8 mouse cellular contexts compared by ENCODE assay signal in genomic region chr1:135752737-135753348, GRCm38 (mm10). TPM values are rescaled to one million over a fixed set of nuclear protein-coding genes. Genes with fewer than 3 reads are reported as not detected.
A peak's percentile ranks its signal among the peaks of the same experiment; 100 is the strongest.
DNase-seq lines count a peak whose midpoint lies in the region; ATAC-seq lines count a peak whose summit lies in the region.

No protein-coding gene starts in this region.

- peak; percentile 94 for DNase-seq in MN1 (ENCODE audit: low spot score)
- peak; percentile 70 for DNase-seq in cerebellum, adult 8-10 months
- peak; percentile 94 for DNase-seq in hindbrain, embryonic 10.5 days (ENCODE audit: low spot score)
- peak; percentile 84 for DNase-seq in layer of hippocampus, adult 9-10 months (ENCODE audit: low spot score)
- DNase-seq in ovary, postnatal 10 days (ENCODE audit: low spot score): peak; percentile 76
- DNase-seq in thymus, postnatal 0 days (ENCODE audit: low spot score): peak; percentile 94

- peaks cover 21% of the 10 kb centered on the region for H3K27me3 ChIP-seq in hindbrain, embryonic 10.5 days (ENCODE audit: insufficient read depth, poor library complexity, severe bottlenecking)
- no peaks in the 10 kb centered on the region for H3K27me3 ChIP-seq in lung, embryonic 15.5 days

- WGBS in hindbrain, embryonic 10.5 days: 12% methylated on average over 10 of the region's 10 CpGs
- WGBS in lung, embryonic 15.5 days: 9% methylated on average over 10 of the region's 10 CpGs

- H3K9me3 ChIP-seq in hindbrain, embryonic 10.5 days: no peaks in the 10 kb centered on the region
- no peaks in the 10 kb centered on the region for H3K9me3 ChIP-seq in lung, embryonic 15.5 days

- peak; percentile 95 for ATAC-seq in frontal cortex, adult (ENCODE audit: low TSS enrichment)
- peak; percentile 96 for ATAC-seq in lung, embryonic 15.5 days (ENCODE audit: borderline replicate concordance, extremely low read depth, low FRiP score, low TSS enrichment)

- no peak overlapping the region for H3K4me3 ChIP-seq in hindbrain, embryonic 10.5 days
- no peak overlapping the region for H3K4me3 ChIP-seq in lung, embryonic 15.5 days

- no peak overlapping the region for H3K4me2 ChIP-seq in lung, embryonic 15.5 days

- H3K36me3 ChIP-seq in hindbrain, embryonic 10.5 days: peaks cover 27% of the 10 kb centered on the region
- H3K36me3 ChIP-seq in lung, embryonic 15.5 days: peaks cover 40% of the 10 kb centered on the region

- H3K9ac ChIP-seq in lung, embryonic 15.5 days: no peak overlapping the region

- H3K4me1 ChIP-seq in hindbrain, embryonic 10.5 days (replicated peaks): peaks cover 11% of the 10 kb centered on the region; the same call in 1 of the 2 replicates
- H3K4me1 ChIP-seq in lung, embryonic 15.5 days: peaks cover 19% of the 10 kb centered on the region; the same call in 1 of the 2 replicates

- peak overlapping the region; percentile 62 for H3K27ac ChIP-seq in hindbrain, embryonic 10.5 days
- H3K27ac ChIP-seq in lung, embryonic 15.5 days: peak overlapping the region; percentile 34

RNA-seq across cellular contexts. Expression of gene Phlda3, which starts 13.1 kb away (rescaled TPM):
- 19.3 and 21.7 TPM in 2 replicates for polyA plus RNA-seq in hindbrain, embryonic 10.5 days (2016; fragmentation: Nextera tagmentation; extraction: Ambion mirVana)
- polyA plus RNA-seq in lung, embryonic 15.5 days (2015; fragmentation: Nextera tagmentation; extraction: Ambion mirVana): 79.9 and 80.0 TPM in 2 replicates
- polyA plus RNA-seq in thymus, postnatal 0 days (2015; fragmentation: Nextera tagmentation; extraction: Ambion mirVana): 46.0 and 46.5 TPM in 2 replicates

RNA-seq across cellular contexts. Expression of gene Tnni1, which starts 26.4 kb away (rescaled TPM):
- 0.85 and 3.2 TPM in 2 replicates for polyA plus RNA-seq in hindbrain, embryonic 10.5 days (2016; fragmentation: Nextera tagmentation; extraction: Ambion mirVana)
- polyA plus RNA-seq in lung, embryonic 15.5 days (2015; fragmentation: Nextera tagmentation; extraction: Ambion mirVana): 97.5 and 117 TPM in 2 replicates
- 7.5 and 7.9 TPM in 2 replicates for polyA plus RNA-seq in thymus, postnatal 0 days (2015; fragmentation: Nextera tagmentation; extraction: Ambion mirVana)

RNA-seq across cellular contexts. Expression of gene Csrp1, which starts 33.0 kb away (rescaled TPM):
- 51.0 and 56.2 TPM in 2 replicates for polyA plus RNA-seq in hindbrain, embryonic 10.5 days (2016; fragmentation: Nextera tagmentation; extraction: Ambion mirVana)
- polyA plus RNA-seq in lung, embryonic 15.5 days (2015; fragmentation: Nextera tagmentation; extraction: Ambion mirVana): 275 and 280 TPM in 2 replicates
- polyA plus RNA-seq in thymus, postnatal 0 days (2015; fragmentation: Nextera tagmentation; extraction: Ambion mirVana): 162 and 178 TPM in 2 replicates

Comparison
In these comparisons a context has a peak if more than half of its experiments do, and no peak if none do; other contexts are left out.
1. RNA of gene Tnni1, which starts 26.4 kb away (polyA plus RNA-seq): 97.5 to 117 TPM in lung, embryonic 15.5 days; 7.5 to 7.9 TPM in thymus, postnatal 0 days and 0.85 to 3.2 TPM in hindbrain, embryonic 10.5 days; every median in the first group is over 10 times any median in the second.
2. Peak in every context shown above with its lines, with median percentiles within 50 percentile points of each other: DNase-seq.